Mouse (Mus musculus): ENCODE data around the gene Lrig1. TPM values are rescaled to one million over a fixed set of nuclear protein-coding genes. Genes with fewer than 3 reads are reported as not detected.

Gene Lrig1
- polyA plus RNA-seq (2014; fragmentation: Nextera tagmentation; extraction: Ambion mirVana): 18.0 and 20.2 TPM in 2 replicates

GRCm38 (mm10) chr6:94700067-94700491 lies at the start of gene Lrig1:
Gene Lrig1, minus strand, starts transcription at chr6:94700158.
- WGBS: under 1% methylated on average over 36 of the region's 40 CpGs
- no peaks in the 10 kb centered on the region for H3K27me3 ChIP-seq (ENCODE audit: control insufficient read depth, insufficient read depth, low read length)
- peak within 1 kb of the TSS; percentile 90 for H3K27ac ChIP-seq (ENCODE audit: low read depth, low read length)
- peak within 1 kb of the TSS; percentile 88 for H3K9ac ChIP-seq (ENCODE audit: low read depth, low read length)
- peak within 1 kb of the TSS; percentile 87 for H3K4me3 ChIP-seq (ENCODE audit: low read depth, low read length)
- peak within 1 kb of the TSS; percentile 89 for H3K4me2 ChIP-seq (replicated peaks; ENCODE audit: low read depth, low read length)
- H3K36me3 ChIP-seq (ENCODE audit: control insufficient read depth, insufficient read depth, low read length): no peaks in the 10 kb centered on the region
- H3K4me1 ChIP-seq (replicated peaks; ENCODE audit: control insufficient read depth, insufficient read depth, low read length): peaks cover 4% of the 10 kb centered on the region; the same call in 1 of the 2 replicates
- DNase-seq (ENCODE audit: low spot score) (peak; percentile 99), ATAC-seq (ENCODE audit: low FRiP score) (peak; percentile 99)
- H3K9me3 ChIP-seq (ENCODE audit: control insufficient read depth, low read length): no peaks in the 10 kb centered on the region

DNA sequence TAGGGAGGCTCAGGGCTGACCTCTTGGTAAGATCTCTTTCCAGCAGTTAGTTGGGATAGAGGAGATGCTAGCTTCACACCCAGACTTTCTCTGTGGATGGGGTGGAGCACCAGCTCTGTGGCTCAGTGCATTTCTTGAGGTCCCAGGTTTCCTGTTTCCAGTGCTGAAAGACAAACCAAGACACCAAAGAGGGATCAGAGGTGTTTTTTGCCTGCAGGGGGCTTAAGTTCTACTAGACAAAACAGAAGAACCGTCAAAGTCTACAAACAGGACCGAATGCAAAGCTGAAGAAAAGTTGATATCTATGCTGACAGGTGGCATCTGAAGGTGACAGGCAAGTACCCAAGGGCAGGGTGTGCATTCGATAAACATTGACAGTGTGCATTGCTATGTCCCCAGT lies 49.7 kb upstream of the Lrig1 start:
- 53% methylated on average over 3 of the region's 3 CpGs for WGBS
- H3K27ac ChIP-seq (ENCODE audit: low read depth, low read length): 0 out of 2 replicates have a peak overlapping the region, but pooled peaks have one; percentile 11
- no peaks in the 10 kb centered on the region; the same call in 1 of the 2 replicates for H3K4me1 ChIP-seq (replicated peaks; ENCODE audit: control insufficient read depth, insufficient read depth, low read length)
- DNase-seq (ENCODE audit: low spot score) (no peak), ATAC-seq (ENCODE audit: low FRiP score) (no peak)
- no peak overlapping the region for H3K9ac ChIP-seq (ENCODE audit: low read depth, low read length)
- no peaks in the 10 kb centered on the region for H3K27me3 ChIP-seq (ENCODE audit: control insufficient read depth, insufficient read depth, low read length)
- no peak overlapping the region for H3K4me3 ChIP-seq (ENCODE audit: low read depth, low read length)
- no peak overlapping the region for H3K4me2 ChIP-seq (replicated peaks; ENCODE audit: low read depth, low read length)
- no peaks in the 10 kb centered on the region for H3K9me3 ChIP-seq (ENCODE audit: control insufficient read depth, low read length)
- H3K36me3 ChIP-seq (ENCODE audit: control insufficient read depth, insufficient read depth, low read length): no peaks in the 10 kb centered on the region

GRCm38 (mm10) chr6:94748361-94748760 lies 48.4 kb upstream of the Lrig1 start:
- no peaks in the 10 kb centered on the region for H3K36me3 ChIP-seq (ENCODE audit: control insufficient read depth, insufficient read depth, low read length)
- H3K9me3 ChIP-seq (ENCODE audit: control insufficient read depth, low read length): no peaks in the 10 kb centered on the region
- 76% methylated on average over 7 of the region's 7 CpGs for WGBS
- H3K27ac ChIP-seq (ENCODE audit: low read depth, low read length): no peak overlapping the region
- ATAC-seq (ENCODE audit: low FRiP score) (no peak), DNase-seq (ENCODE audit: low spot score) (no peak)
- H3K4me3 ChIP-seq (ENCODE audit: low read depth, low read length): no peak overlapping the region
- H3K27me3 ChIP-seq (ENCODE audit: control insufficient read depth, insufficient read depth, low read length): no peaks in the 10 kb centered on the region
- H3K9ac ChIP-seq (ENCODE audit: low read depth, low read length): no peak overlapping the region
- H3K4me2 ChIP-seq (replicated peaks; ENCODE audit: low read depth, low read length): no peak overlapping the region
- no peaks in the 10 kb centered on the region; the same call in 1 of the 2 replicates for H3K4me1 ChIP-seq (replicated peaks; ENCODE audit: control insufficient read depth, insufficient read depth, low read length)

DNA sequence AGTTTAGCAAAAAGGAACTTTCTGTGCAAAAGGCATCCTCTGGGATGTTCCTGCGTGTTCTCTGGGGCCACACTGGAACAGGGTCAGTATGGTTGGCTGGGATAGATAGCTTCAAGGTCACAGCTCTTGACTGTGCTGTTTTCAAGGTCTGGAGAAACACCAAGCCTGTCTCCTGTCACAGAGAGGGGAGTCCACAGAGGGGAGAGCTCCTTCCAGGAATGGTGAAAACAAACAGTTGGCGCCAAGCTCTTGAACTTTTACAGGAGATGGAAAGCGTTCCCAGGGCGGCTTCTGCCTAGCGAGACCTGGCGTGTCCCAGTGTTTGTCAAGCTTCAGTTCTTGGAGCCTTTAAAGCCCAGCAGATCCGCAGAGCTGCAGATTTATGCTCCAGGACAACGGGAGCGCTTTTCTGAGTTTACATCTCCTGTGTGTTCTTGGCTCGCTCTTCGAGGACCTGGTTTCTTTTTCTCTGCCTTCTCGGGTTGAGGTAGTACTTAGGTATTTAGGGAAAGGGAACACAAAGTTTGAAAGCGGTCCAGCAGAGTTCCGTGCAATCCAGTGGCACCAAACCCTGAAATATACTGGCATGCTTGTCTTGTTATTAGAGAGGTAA lies 40.3 kb upstream of the Lrig1 start:
- no peak overlapping the region for H3K9ac ChIP-seq (ENCODE audit: low read depth, low read length)
- no peaks in the 10 kb centered on the region for H3K9me3 ChIP-seq (ENCODE audit: control insufficient read depth, low read length)
- H3K4me1 ChIP-seq (replicated peaks; ENCODE audit: control insufficient read depth, insufficient read depth, low read length): no peaks in the 10 kb centered on the region
- 89% methylated on average over 14 of the region's 14 CpGs for WGBS
- H3K4me2 ChIP-seq (replicated peaks; ENCODE audit: low read depth, low read length): no peak overlapping the region
- no peak for ATAC-seq (ENCODE audit: low FRiP score)
- no peaks in the 10 kb centered on the region for H3K27me3 ChIP-seq (ENCODE audit: control insufficient read depth, insufficient read depth, low read length)
- no peak for DNase-seq (ENCODE audit: low spot score)
- H3K4me3 ChIP-seq (ENCODE audit: low read depth, low read length): no peak overlapping the region
- no peaks in the 10 kb centered on the region for H3K36me3 ChIP-seq (ENCODE audit: control insufficient read depth, insufficient read depth, low read length)
- H3K27ac ChIP-seq (ENCODE audit: low read depth, low read length): no peak overlapping the region

GRCm38 (mm10) chr6:94738647-94739046 lies 38.7 kb upstream of the Lrig1 start:
- DNase-seq (ENCODE audit: low spot score) (no peak), ATAC-seq (ENCODE audit: low FRiP score) (no peak)
- H3K4me1 ChIP-seq (replicated peaks; ENCODE audit: control insufficient read depth, insufficient read depth, low read length): no peaks in the 10 kb centered on the region
- H3K27ac ChIP-seq (ENCODE audit: low read depth, low read length): no peak overlapping the region
- WGBS: 67% methylated on average over 3 of the region's 3 CpGs
- no peak overlapping the region for H3K4me2 ChIP-seq (replicated peaks; ENCODE audit: low read depth, low read length)
- H3K4me3 ChIP-seq (ENCODE audit: low read depth, low read length): no peak overlapping the region
- no peaks in the 10 kb centered on the region for H3K9me3 ChIP-seq (ENCODE audit: control insufficient read depth, low read length)
- no peaks in the 10 kb centered on the region for H3K27me3 ChIP-seq (ENCODE audit: control insufficient read depth, insufficient read depth, low read length)
- H3K36me3 ChIP-seq (ENCODE audit: control insufficient read depth, insufficient read depth, low read length): no peaks in the 10 kb centered on the region
- no peak overlapping the region for H3K9ac ChIP-seq (ENCODE audit: low read depth, low read length)

DNA sequence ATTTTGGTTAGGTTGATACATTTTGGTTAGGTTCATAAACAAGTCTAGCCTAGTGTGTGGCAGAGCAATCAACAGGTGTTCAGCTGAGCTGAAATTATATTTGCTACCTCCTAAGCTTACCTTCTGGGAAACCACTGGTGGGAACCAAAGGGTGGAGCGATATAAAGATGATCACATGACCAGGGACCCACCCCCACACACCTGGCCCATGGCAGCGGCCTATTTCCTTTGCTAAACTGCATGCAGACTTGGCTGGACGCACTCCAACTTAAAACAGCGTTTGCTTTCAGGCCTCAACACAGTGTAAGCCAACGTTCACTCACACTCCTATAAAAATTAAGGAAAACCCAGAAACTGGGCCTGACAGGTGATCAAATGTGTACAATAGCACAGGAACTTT lies 33.9 kb upstream of the Lrig1 start:
- Histone ChIP-seq H3K4me2 (replicated peaks; ENCODE audit: low read depth, low read length) (no peak overlapping the region), H3K4me3 (ENCODE audit: low read depth, low read length) (no peak overlapping the region), H3K36me3 (ENCODE audit: control insufficient read depth, insufficient read depth, low read length) (no peaks in the 10 kb centered on the region), H3K27ac (ENCODE audit: low read depth, low read length) (no peak overlapping the region), H3K27me3 (ENCODE audit: control insufficient read depth, insufficient read depth, low read length) (no peaks in the 10 kb centered on the region), H3K4me1 (replicated peaks; ENCODE audit: control insufficient read depth, insufficient read depth, low read length) (no peaks in the 10 kb centered on the region), H3K9me3 (ENCODE audit: control insufficient read depth, low read length) (no peaks in the 10 kb centered on the region), H3K9ac (ENCODE audit: low read depth, low read length) (no peak overlapping the region)
- 87% methylated on average over 5 of the region's 5 CpGs for WGBS
- no peak for DNase-seq (ENCODE audit: low spot score)
- ATAC-seq (ENCODE audit: low FRiP score): no peak

DNA sequence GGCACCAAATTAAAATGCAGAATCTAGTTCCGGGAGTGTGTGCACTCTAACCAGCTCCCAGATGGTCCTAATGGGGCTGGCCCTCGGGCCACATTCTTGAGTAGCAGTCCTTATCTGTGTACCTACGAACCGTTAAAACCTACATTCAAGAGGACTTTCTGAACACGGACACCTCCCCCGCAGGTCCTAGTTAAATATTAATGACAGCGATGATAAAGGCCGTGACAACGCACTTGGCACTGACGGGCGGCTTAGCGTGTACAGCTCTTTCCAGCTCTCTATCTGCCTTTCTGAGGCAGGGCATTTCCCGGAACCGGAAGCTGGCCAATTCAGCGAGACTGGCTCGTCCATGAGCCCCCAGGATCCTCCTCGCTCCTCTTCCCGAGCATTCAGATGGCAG lies 29.9 kb upstream of the Lrig1 start:
- Histone ChIP-seq H3K36me3 (ENCODE audit: control insufficient read depth, insufficient read depth, low read length) (no peaks in the 10 kb centered on the region), H3K9me3 (ENCODE audit: control insufficient read depth, low read length) (no peaks in the 10 kb centered on the region), H3K9ac (ENCODE audit: low read depth, low read length) (no peak overlapping the region), H3K4me1 (replicated peaks; ENCODE audit: control insufficient read depth, insufficient read depth, low read length) (no peaks in the 10 kb centered on the region), H3K27me3 (ENCODE audit: control insufficient read depth, insufficient read depth, low read length) (no peaks in the 10 kb centered on the region), H3K4me2 (replicated peaks; ENCODE audit: low read depth, low read length) (no peak overlapping the region), H3K4me3 (ENCODE audit: low read depth, low read length) (no peak overlapping the region), H3K27ac (ENCODE audit: low read depth, low read length) (no peak overlapping the region)
- no peak for DNase-seq (ENCODE audit: low spot score)
- ATAC-seq (ENCODE audit: low FRiP score): no peak
- WGBS: 72% methylated on average over 18 of the region's 18 CpGs

- ATAC-seq (ENCODE audit: low FRiP score) (no peak), DNase-seq (ENCODE audit: low spot score) (no peak)
- Histone ChIP-seq H3K27ac (ENCODE audit: low read depth, low read length) (no peak overlapping the region), H3K4me1 (replicated peaks; ENCODE audit: control insufficient read depth, insufficient read depth, low read length) (no peaks in the 10 kb centered on the region), H3K4me3 (ENCODE audit: low read depth, low read length) (no peak overlapping the region), H3K4me2 (replicated peaks; ENCODE audit: low read depth, low read length) (no peak overlapping the region), H3K27me3 (ENCODE audit: control insufficient read depth, insufficient read depth, low read length) (no peaks in the 10 kb centered on the region), H3K9me3 (ENCODE audit: control insufficient read depth, low read length) (no peaks in the 10 kb centered on the region), H3K36me3 (ENCODE audit: control insufficient read depth, insufficient read depth, low read length) (no peaks in the 10 kb centered on the region), H3K9ac (ENCODE audit: low read depth, low read length) (no peak overlapping the region)
- 44% methylated on average over 3 of the region's 3 CpGs for WGBS
These were observed 29.2 kb upstream of the Lrig1 start for GRCm38 (mm10) chr6:94729132-94729531.

DNA sequence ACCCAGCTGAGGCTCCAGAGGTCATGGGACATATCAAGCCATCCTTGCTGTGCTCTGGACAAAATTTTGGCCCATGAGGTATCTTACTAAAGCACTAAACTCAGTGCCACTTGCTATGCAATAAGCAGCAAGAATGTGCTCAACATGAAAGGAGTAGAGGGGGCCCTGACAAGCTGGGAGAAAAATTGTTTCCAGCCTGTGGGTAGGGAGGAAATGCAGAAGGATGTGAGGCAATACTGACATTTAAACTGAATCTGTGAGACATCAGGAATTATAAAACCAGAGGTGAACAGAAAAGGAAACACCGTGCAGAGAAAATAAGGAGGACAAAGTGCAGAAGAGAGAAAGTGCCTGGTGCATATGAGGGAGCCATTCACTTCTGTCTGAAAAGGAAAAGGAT lies 24.7 kb upstream of the Lrig1 start:
- no peak for ATAC-seq (ENCODE audit: low FRiP score)
- no peaks in the 10 kb centered on the region for H3K4me1 ChIP-seq (replicated peaks; ENCODE audit: control insufficient read depth, insufficient read depth, low read length)
- no peak for DNase-seq (ENCODE audit: low spot score)
- H3K27ac ChIP-seq (ENCODE audit: low read depth, low read length): no peak overlapping the region
- no peak overlapping the region for H3K4me3 ChIP-seq (ENCODE audit: low read depth, low read length)
- WGBS: 86% methylated on average over 1 of the region's 1 CpGs
- no peak overlapping the region for H3K4me2 ChIP-seq (replicated peaks; ENCODE audit: low read depth, low read length)
- no peaks in the 10 kb centered on the region for H3K27me3 ChIP-seq (ENCODE audit: control insufficient read depth, insufficient read depth, low read length)
- H3K9ac ChIP-seq (ENCODE audit: low read depth, low read length): no peak overlapping the region
- H3K36me3 ChIP-seq (ENCODE audit: control insufficient read depth, insufficient read depth, low read length): no peaks in the 10 kb centered on the region
- H3K9me3 ChIP-seq (ENCODE audit: control insufficient read depth, low read length): no peaks in the 10 kb centered on the region

All from hindbrain, embryonic 11.5 days (tissue).